11 mouse cellular contexts compared by ENCODE assay signal in the genomic region with DNA sequence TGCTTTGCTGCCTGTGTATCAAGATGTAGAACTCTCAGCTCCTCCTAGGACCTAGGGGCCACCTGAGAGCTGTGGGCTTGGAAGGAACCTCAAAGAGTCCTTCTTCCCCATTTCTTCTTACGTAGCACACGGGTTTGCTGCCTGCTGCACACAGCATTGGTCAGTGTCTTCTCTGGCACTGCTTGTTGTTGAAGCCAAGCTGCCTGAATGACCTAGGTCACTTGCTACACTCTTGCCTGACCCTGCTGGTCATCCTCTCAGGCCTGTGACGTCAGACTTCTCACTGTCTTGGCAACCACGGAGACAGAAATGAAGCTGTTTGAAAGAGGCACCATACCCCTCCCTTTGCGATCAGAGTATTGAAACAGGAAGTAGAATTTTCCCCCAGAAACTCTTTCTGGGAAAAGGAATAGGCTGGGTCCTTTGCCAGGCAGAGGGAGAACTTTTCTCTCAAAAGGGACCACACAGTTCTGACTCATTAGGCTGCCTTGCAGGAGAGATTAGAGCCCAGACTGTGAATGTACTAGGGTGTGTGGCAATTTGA. TPM values are rescaled to one million over a fixed set of nuclear protein-coding genes. Genes with fewer than 3 reads are reported as not detected.
DNase-seq lines count a peak whose midpoint lies in the region; ATAC-seq and TF ChIP-seq lines count a peak whose summit lies in the region.
"Had no signal": no experiment of that assay in that cellular context is flagged by ENCODE, and none has a peak within 500 bp of the region (broad histone marks: within the 10 kb centered on the region; RNA-seq: fewer than 3 reads in every experiment).

No protein-coding gene starts in this region.

- H3K9me3 ChIP-seq in MEL (replicated peaks; ENCODE audit: insufficient read depth, low read length) = no peaks in the 10 kb centered on the region
- H3K9me3 ChIP-seq: heart, embryonic 15.5 days had no signal

- no peak overlapping the region for H3K9ac ChIP-seq in MEL (ENCODE audit: control insufficient read depth, low read depth, low read length, poor library complexity, severe bottlenecking)
- H3K9ac ChIP-seq: heart, embryonic 15.5 days had no signal

- ATAC-seq in megakaryocyte progenitor cell, adult 5-6 weeks (replicated peaks; ENCODE audit: poor library complexity) = peak; percentile 27
- ATAC-seq: inflammation-experienced regulatory T-cells, adult 6 months had no signal

- no peak for TF ChIP-seq RAD21 in MEL (IDR thresholded peaks at IDR 0.05; ENCODE audit: low read depth, low read length)

- H3K36me3 ChIP-seq in MEL (ENCODE audit: control insufficient read depth in 1 of 2, insufficient read depth in 2 of 2, low read length in 2 of 2) = peaks cover 0 to 6% of the 10 kb centered on the region in 2 experiments; a peak in 2 of 4 replicates
- H3K36me3 ChIP-seq: heart, embryonic 15.5 days had no signal

- TF ChIP-seq CTCF in MEL (IDR thresholded peaks at IDR 0.05 in 2 of 3, conservative IDR thresholded peaks at IDR 0.05 in 1 of 3; ENCODE audit: control insufficient read depth in 1 of 3, insufficient read depth in 1 of 3, low read depth in 2 of 3, low read length in 3 of 3, poor library complexity in 1 of 3, severe bottlenecking in 1 of 3) = no peak

- no peak overlapping the region for H3K4me3 ChIP-seq in MEL (ENCODE audit: control insufficient read depth in 1 of 2, insufficient read depth in 1 of 2, low read depth in 2 of 2, low read length in 2 of 2)
- no peak overlapping the region for H3K4me3 ChIP-seq in brown adipose tissue, adult 24 weeks (ENCODE audit: insufficient read depth, low read depth, low read length)
- H3K4me3 ChIP-seq: heart, embryonic 15.5 days had no signal

- TF ChIP-seq EP300 in MEL (IDR thresholded peaks at IDR 0.05; ENCODE audit: low read depth in 1 of 2, low read length in 2 of 2) = no peak

- peak; percentile 12 for DNase-seq in kidney, postnatal 14 days
- DNase-seq in kidney, postnatal 4 days = no peak
- peak; percentile 44 for DNase-seq in MEL (ENCODE audit: low read depth, low spot score)
- no peak for DNase-seq in cerebellum, adult 11-12 months
- no peak for DNase-seq in embryo, embryonic 11 days
- no peak for DNase-seq in embryo, embryonic 10.5 days (ENCODE audit: low spot score)
- DNase-seq: cerebellum, postnatal 10 days had no signal

- peaks cover 0 to 22% of the 10 kb centered on the region in 2 experiments; a peak in 3 of 4 replicates for H3K4me1 ChIP-seq in MEL (ENCODE audit: control insufficient read depth in 1 of 2, insufficient read depth in 2 of 2, low read length in 2 of 2)
- peaks cover 3% of the 10 kb centered on the region for H3K4me1 ChIP-seq in brown adipose tissue, adult 24 weeks (ENCODE audit: control insufficient read depth, insufficient read depth, insufficient read length, low read length)
- H3K4me1 ChIP-seq: heart, embryonic 15.5 days had no signal

- no peak for TF ChIP-seq POLR2A in MEL (IDR thresholded peaks at IDR 0.05; ENCODE audit: control insufficient read depth in 1 of 2, insufficient read depth in 1 of 2, low read depth in 1 of 2, low read length in 2 of 2, poor library complexity in 1 of 2)

- no peak overlapping the region for H3K27ac ChIP-seq in MEL (ENCODE audit: control insufficient read depth, low read depth, low read length)
- peak overlapping the region; percentile 91 for H3K27ac ChIP-seq in brown adipose tissue, adult 24 weeks (replicated peaks; ENCODE audit: low read depth, low read length)
- H3K27ac ChIP-seq: heart, embryonic 15.5 days had no signal

- no peaks in the 10 kb centered on the region for H3K27me3 ChIP-seq in MEL (ENCODE audit: control insufficient read depth in 1 of 2, insufficient read depth in 2 of 2, low read length in 2 of 2)
- H3K27me3 ChIP-seq: heart, embryonic 15.5 days had no signal

- no peaks in the 10 kb centered on the region for H3K79me2 ChIP-seq in MEL (ENCODE audit: control insufficient read depth, insufficient read depth, low read length, poor library complexity)

TF ChIP-seq in MEL, 35 proteins besides CTCF, POLR2A, EP300 and RAD21:
- TF ChIP-seq SMC3 (IDR thresholded peaks at IDR 0.05; ENCODE audit: low read depth, low read length) (no peak), TAL1 (IDR thresholded peaks at IDR 0.05; ENCODE audit: low read length) (no peak), MXI1 (IDR thresholded peaks at IDR 0.05; ENCODE audit: low read depth, low read length) (no peak), ZMIZ1 (IDR thresholded peaks at IDR 0.05; ENCODE audit: low read depth, low read length) (no peak), ELF1 (IDR thresholded peaks at IDR 0.05; ENCODE audit: low read depth, low read length) (no peak)

RNA-seq across cellular contexts. Expression of a gene that starts 27.0 kb away (rescaled TPM):
- 3.1 and 4.5 TPM in 2 replicates for total RNA-seq in MEL (2012; rRNA removed)
- 10 to 100 TPM in 1 of 2 experiments, not detected in 1; 10.6 TPM for polyA plus RNA-seq in MEL (2012; ENCODE audit: insufficient read depth in 1 of 2, insufficient read length in 2 of 2, low read depth in 1 of 2, low replicate concordance in 2 of 2, missing spikeins in 1 of 2)
- 5.9 and 10.1 TPM in 2 replicates for polyA plus RNA-seq in brown adipose tissue, adult 24 weeks (2012; ENCODE audit: insufficient read depth, insufficient read length, missing spikeins)
- 19.2 and 20.0 TPM in 2 replicates for total RNA-seq in megakaryocyte progenitor cell, adult 5-6 weeks (2015)
- total RNA-seq in megakaryocyte progenitor cell, adult 5-6 weeks (2017) = 20.4 and 22.2 TPM in 2 replicates

Comparison
In these comparisons a context has a peak if more than half of its experiments do, and no peak if none do; other contexts are left out.
1. DNase-seq: peak in kidney, postnatal 14 days (single experiment) and MEL (single experiment); none in kidney, postnatal 4 days (0 of 2), cerebellum, adult 11-12 months (single experiment), embryo, embryonic 11 days (single experiment) and embryo, embryonic 10.5 days (single experiment).